Mouse (Mus musculus): Measurements from ENCODE around the gene Lamtor2.

- no peak for TF ChIP-seq GATA1 (IDR thresholded peaks at IDR 0.05; ENCODE audit: borderline replicate concordance, low read length)
- TF ChIP-seq FLI1 (IDR thresholded peaks at IDR 0.05; ENCODE audit: low read length), result no peak
Measured at GRCm38 (mm10) chr3:88515095-88515386, 37.8 kb downstream of the Lamtor2 start.

Data from megakaryocyte, embryonic 14.5 days (primary cell).